Mouse (Mus musculus) kidney, adult 2 months (tissue): Measurements from ENCODE around the gene 1190002N15Rik.

Source experiments
- CTCF ChIP-seq: fragments of 200-500 bp; conservative IDR thresholded peaks from 2 replicates; pipeline ENCODE4 v1.5.1; 2011; ENCODE audit warnings: low read depth, mild to moderate bottlenecking, control low read depth, low read length, moderate library complexity, mixed read lengths; ENCODE audit not compliant: insufficient read depth, insufficient read length
- POLR2A ChIP-seq: fragments of 200-500 bp; IDR thresholded peaks from one replicate; pipeline ENCODE4 v1.6.1; 2011; ENCODE audit warnings: low read depth, low read length, control low read depth

DNA sequence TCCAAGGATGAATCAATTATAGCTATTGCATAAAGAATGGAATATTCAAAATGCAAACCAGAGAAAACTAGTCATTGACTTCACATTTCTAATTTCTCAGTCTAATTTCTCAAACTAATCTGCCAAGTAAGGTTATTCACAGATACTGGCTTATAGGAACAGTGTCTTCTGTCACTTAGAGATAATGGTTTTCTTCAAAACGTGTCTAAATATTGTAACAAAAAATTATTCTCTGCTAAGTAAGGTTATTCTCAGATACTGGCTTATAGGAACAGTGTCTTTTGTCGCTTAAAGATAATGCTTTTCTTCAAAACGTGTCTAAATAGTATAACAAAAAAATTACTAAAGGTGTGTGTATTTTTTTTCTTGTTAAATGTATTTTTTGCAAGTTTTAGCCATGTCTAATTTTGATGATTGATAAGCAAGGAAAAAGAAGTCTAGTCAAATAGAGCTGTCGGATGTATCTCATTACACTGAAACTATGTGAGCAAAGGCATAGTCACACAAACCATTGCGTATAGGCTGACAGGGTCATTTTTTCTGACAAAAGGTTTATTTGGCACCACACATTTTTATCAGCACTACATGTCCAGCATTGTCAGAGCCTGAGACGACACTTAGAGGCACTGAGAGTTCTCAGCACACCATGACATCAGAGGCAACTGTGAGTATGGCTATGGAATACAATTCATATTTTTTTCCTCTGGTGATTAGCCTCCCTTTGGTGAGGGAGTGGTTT is 19.1 kb upstream of the 1190002N15Rik start:
- TF ChIP-seq CTCF (no peak), POLR2A (no peak)
